Mouse (Mus musculus): ENCODE measurements around the gene Atg16l2.
A peak's percentile ranks its signal among the peaks of the same experiment; 100 is the strongest.

DNA sequence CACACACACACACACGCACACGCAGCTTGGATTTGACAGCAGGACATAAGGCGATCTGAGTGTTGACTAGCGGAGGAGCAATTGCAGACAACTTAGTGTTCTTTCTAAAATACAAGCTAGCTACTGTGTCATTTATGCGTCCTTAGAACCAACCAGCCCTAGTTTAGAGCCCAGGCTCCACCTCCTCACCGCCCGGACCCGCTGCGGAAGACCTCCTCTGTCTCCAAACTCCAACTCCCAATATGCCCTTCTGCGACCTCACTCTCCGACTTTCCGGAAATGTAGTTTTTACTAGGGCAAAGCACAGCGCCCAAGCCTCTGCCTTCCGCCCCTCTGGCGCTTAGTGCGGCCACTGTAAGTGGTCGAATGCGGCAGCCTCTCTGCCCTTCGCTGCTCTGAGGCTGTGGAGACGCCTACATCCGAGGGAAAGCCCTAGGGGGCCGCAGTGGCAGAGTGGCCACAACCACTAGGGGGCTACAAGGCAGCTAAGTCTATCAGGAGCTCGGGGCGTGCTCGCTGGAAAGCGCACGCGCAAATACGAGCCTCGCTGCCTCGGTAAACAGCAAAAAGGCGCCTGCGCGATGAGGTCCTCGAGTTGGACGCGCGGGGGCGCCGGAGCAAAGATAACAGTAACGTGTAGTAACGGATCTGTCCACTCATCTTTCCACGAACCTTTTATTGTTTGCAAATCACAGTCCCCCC lies 8.4 kb upstream of the Atg16l2 start:
- TF ChIP-seq CTCF (IDR thresholded peaks at IDR 0.05; ENCODE audit: control insufficient read depth, insufficient read depth, insufficient read length) (peak; percentile 83), CEBPB (IDR thresholded peaks at IDR 0.05; ENCODE audit: low read depth) (no peak), USF1 (IDR thresholded peaks at IDR 0.05; ENCODE audit: low read depth) (no peak), MAX (IDR thresholded peaks at IDR 0.05) (peak; percentile 79), MYOG (IDR thresholded peaks at IDR 0.05; ENCODE audit: control insufficient read depth, extremely low read depth, insufficient read length) (no peak), FOSL1 (IDR thresholded peaks at IDR 0.05; ENCODE audit: insufficient read depth, low read length, poor library complexity, severe bottlenecking) (no peak), MYOD1 (IDR thresholded peaks at IDR 0.05; ENCODE audit: control insufficient read depth, insufficient read length, low read depth) (no peak)

All from C2C12 (cell line).